Mouse (Mus musculus) ES-E14 (cell line): Measurements from ENCODE around the gene Shank3. TPM values are rescaled to one million over a fixed set of nuclear protein-coding genes. Genes with fewer than 3 reads are reported as not detected.

Source experiments
- DNase-seq: peaks from one replicate; pipeline ENCODE4 v3.0.0-alpha.2; 2013; ENCODE audit warnings: low read depth, low spot score
- H3K27ac ChIP-seq: 2 replicates; pipeline ENCODE4 v1.5.1; 2012; ENCODE audit warnings: low read depth, mild to moderate bottlenecking, low read length, moderate library complexity, mixed read lengths; ENCODE audit not compliant: poor library complexity, insufficient read depth, severe bottlenecking
- H3K36me3 ChIP-seq: 2 replicates; pipeline ENCODE4 v1.6.1; 2012; ENCODE audit warnings: mild to moderate bottlenecking, low read length, moderate library complexity, mixed read lengths; ENCODE audit not compliant: control insufficient read depth, poor library complexity, insufficient read depth, severe bottlenecking
- H3K4me1 ChIP-seq, 2 experiments: fragments of 150-350 bp in 1 of 2; sonication (generic) in 1 of 2; 2 replicates each; pipeline ENCODE4 v1.6.1; 2012; ENCODE audit warnings: low read length in 2 of 2, mild to moderate bottlenecking in 1 of 2, mixed read lengths in 1 of 2; ENCODE audit not compliant: control insufficient read depth in 2 of 2, insufficient read depth in 2 of 2, poor library complexity in 1 of 2
- H3K4me3 ChIP-seq, 2 experiments: fragments of 150-350 bp in 1 of 2; sonication (generic) in 1 of 2; 2 replicates each; pipeline ENCODE4 v1.5.1; 2012; ENCODE audit warnings: low read length in 2 of 2, low read depth in 1 of 2, mild to moderate bottlenecking in 1 of 2, mixed read lengths in 1 of 2; ENCODE audit not compliant: insufficient read depth in 1 of 2, poor library complexity in 1 of 2, severe bottlenecking in 1 of 2
- H3K9ac ChIP-seq: 2 replicates; pipeline ENCODE4 v1.6.1; 2012; ENCODE audit warnings: low read depth, mild to moderate bottlenecking, low read length, mixed read lengths; ENCODE audit not compliant: poor library complexity, insufficient read depth, severe bottlenecking
- H3K9me3 ChIP-seq: fragments of 150-350 bp; sonication (generic); 2 replicates; pipeline ENCODE4 v1.6.1; 2012; ENCODE audit warnings: low read depth, mild to moderate bottlenecking, low read length; ENCODE audit not compliant: control insufficient read depth, insufficient read depth
- CHD2 ChIP-seq: IDR thresholded peaks from 2 replicates; pipeline ENCODE4 v1.6.1; 2014; ENCODE audit warnings: mild to moderate bottlenecking, low read depth, low read length, inconsistent platforms
- HCFC1 ChIP-seq: IDR thresholded peaks from 2 replicates; pipeline ENCODE4 v1.6.1; 2012; ENCODE audit warnings: low read length, inconsistent platforms, borderline replicate concordance; ENCODE audit not compliant: insufficient read depth
- MAFK ChIP-seq: IDR thresholded peaks from 2 replicates; pipeline ENCODE4 v1.6.1; 2014; ENCODE audit warnings: mild to moderate bottlenecking, low read depth, low read length, inconsistent platforms; ENCODE audit not compliant: insufficient read depth
- ZC3H11A ChIP-seq: IDR thresholded peaks from 2 replicates; pipeline ENCODE4 v1.6.1; 2012; ENCODE audit warnings: low read depth, mild to moderate bottlenecking, inconsistent platforms, low read length, borderline replicate concordance
- ZNF384 ChIP-seq: IDR thresholded peaks from 2 replicates; pipeline ENCODE4 v1.6.1; 2012; ENCODE audit warnings: low read depth, low read length, inconsistent platforms
- in situ Hi-C, 2 experiments: fragments of 600-800 bp; cut with MboI; formaldehyde crosslinking; loops; one replicate each; pipeline ENCODE4 v1.15.1; 2025; ENCODE audit warnings: low sequenced_read_pairs in 2 of 2, inconsistent platforms in 1 of 2; ENCODE audit not compliant: unreplicated experiment in 2 of 2
- total RNA-seq: library from RNA; depleted of rRNA; stranded (reverse); fragments of 300-350 nt; gene quantifications from 2 replicates; pipeline ENCODE4 v1.2.3, GENCODE M21; 2012

Shank3 gene
- total RNA-seq, 1 experiment: 6.7 TPM

GRCm38 (mm10) chr15:89525464-89525863 is 26.0 kb downstream of the Shank3 start:
- H3K9me3 ChIP-seq: no peaks in the 10 kb centered on the region
- H3K9ac ChIP-seq: no peak overlapping the region
- no peak overlapping the region for H3K27ac ChIP-seq
- H3K4me1 ChIP-seq: no peaks in the 10 kb centered on the region; a peak in 1 of 4 replicates
- TF ChIP-seq HCFC1 (no peak), ZNF384 (no peak), ZC3H11A (no peak), MAFK (no peak), CHD2 (no peak)
- DNase-seq: no peak
- no peaks in the 10 kb centered on the region; the same call in 1 of the 2 replicates for H3K36me3 ChIP-seq
- in situ Hi-C loops: no loop called here
- H3K4me3 ChIP-seq: no peak overlapping the region

DNA sequence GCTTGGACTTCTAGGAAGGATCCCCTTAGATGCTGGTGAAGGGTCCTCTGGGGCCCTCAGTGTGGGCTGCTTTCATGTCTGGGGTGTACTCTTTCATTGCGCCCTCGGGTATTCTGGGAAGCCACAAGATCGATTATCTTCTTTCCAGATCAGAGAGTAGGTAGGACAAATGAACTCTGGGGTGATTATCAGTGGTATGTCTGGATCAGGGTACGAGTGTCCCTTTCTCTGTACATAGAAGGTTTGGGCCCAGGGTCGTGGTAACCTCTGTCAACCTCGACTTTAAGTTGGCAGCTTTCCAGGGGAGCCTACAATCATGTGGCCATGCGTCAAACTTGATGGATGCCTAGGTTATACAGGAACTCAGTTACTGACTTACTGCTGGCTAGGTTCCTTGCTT is 26.5 kb downstream of the Shank3 start:
- Histone ChIP-seq H3K4me3 (no peak overlapping the region), H3K9me3 (no peaks in the 10 kb centered on the region), H3K27ac (no peak overlapping the region), H3K9ac (no peak overlapping the region), H3K36me3 (no peaks in the 10 kb centered on the region; the same call in 1 of the 2 replicates), H3K4me1 (no peaks in the 10 kb centered on the region; a peak in 1 of 4 replicates)
- TF ChIP-seq CHD2: no peak
- TF ChIP-seq HCFC1: no peak
- no peak for DNase-seq
- in situ Hi-C loops: no loop called here

DNA sequence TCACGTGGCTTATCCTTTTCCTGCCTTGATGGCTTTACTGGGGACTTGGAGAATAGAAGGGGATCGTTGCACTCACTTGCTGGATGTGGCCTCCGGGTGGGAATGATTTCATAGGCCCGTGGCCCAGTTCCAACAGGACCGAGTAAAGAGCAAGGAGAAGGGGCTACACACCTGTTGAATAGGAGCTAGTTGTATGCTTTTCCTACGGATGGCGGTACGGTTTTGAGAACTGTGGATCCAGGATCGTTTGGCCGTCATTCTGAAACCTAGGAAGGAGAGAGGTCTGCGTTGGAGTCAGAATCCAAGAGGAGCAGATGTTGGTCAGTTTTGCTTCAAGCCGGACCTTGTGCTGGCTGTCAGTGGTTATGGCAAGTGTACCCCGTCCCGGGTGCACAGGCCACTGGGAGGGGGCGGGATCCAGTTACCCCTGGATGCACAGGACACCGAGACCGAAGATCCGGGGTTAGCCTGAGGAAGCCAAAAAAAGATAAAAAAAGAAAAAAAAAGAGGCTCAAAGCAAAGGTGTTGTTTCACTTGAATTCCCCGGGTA is 27.4 kb downstream of the Shank3 start:
- H3K9me3 ChIP-seq: no peaks in the 10 kb centered on the region
- no peak for TF ChIP-seq ZC3H11A
- TF ChIP-seq HCFC1: no peak
- no peak for TF ChIP-seq MAFK
- TF ChIP-seq ZNF384: no peak
- TF ChIP-seq CHD2: no peak
- no peak for DNase-seq
- no peak overlapping the region for H3K27ac ChIP-seq
- H3K9ac ChIP-seq: no peak overlapping the region
- no peak overlapping the region for H3K4me3 ChIP-seq
- in situ Hi-C loops: no loop called here
- H3K4me1 ChIP-seq: no peaks in the 10 kb centered on the region
- no peaks in the 10 kb centered on the region; the same call in 1 of the 2 replicates for H3K36me3 ChIP-seq

DNA sequence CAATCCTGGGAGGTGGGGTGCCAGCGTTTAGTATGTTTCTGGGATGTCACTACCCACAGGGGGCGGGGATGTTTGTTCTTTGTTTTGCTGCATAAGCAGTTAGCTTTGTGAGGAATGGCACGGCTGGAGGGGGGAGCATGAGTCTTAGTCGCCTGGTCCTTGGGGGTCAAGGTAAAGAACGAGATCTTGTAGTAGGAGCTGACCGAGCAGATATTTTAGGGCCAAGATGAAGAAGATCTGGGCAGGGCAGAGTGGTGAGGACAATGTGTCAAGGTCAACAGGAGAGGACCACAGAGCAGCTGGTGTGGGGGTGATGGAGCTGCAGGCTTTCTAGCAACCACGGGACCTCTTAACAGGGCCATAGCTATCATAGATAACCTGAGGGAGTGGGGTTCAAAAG is 28.0 kb downstream of the Shank3 start:
- H3K9ac ChIP-seq: no peak overlapping the region
- H3K4me1 ChIP-seq: peaks cover 0 to under 1% of the 10 kb centered on the region in 2 experiments; a peak in 1 of 4 replicates
- H3K9me3 ChIP-seq: no peaks in the 10 kb centered on the region
- TF ChIP-seq ZC3H11A: no peak
- TF ChIP-seq ZNF384: no peak
- no peak for TF ChIP-seq HCFC1
- no peak for TF ChIP-seq MAFK
- no peak for TF ChIP-seq CHD2
- H3K27ac ChIP-seq: no peak overlapping the region
- no peak overlapping the region for H3K4me3 ChIP-seq
- H3K36me3 ChIP-seq: peaks cover 3% of the 10 kb centered on the region; the same call in 1 of the 2 replicates
- no peak for DNase-seq
- in situ Hi-C loops: no loop called here
